Mouse (Mus musculus) embryonic facial prominence, embryonic 12.5 days (tissue): ENCODE results near the gene Arhgap24. TPM values are rescaled to one million over a fixed set of nuclear protein-coding genes. Genes with fewer than 3 reads are reported as not detected.

Source experiments
- ATAC-seq: fragments of 200-750 bp; cut with Nextera tagmentation; 2 replicates; pipeline ENCODE4 v1.8.0; 2017; ENCODE audit not compliant: insufficient number of reproducible peaks, insufficient read depth, low FRiP score, low TSS enrichment
- H3K27ac ChIP-seq: fragments of 300-500 bp; sonication (generic); 2 replicates; pipeline ENCODE4 v1.5.1; 2016; ENCODE audit warnings: mild to moderate bottlenecking
- H3K27me3 ChIP-seq: fragments of 300-500 bp; sonication (generic); 2 replicates; pipeline ENCODE4 v1.6.1; 2016; ENCODE audit warnings: mild to moderate bottlenecking, moderate library complexity
- H3K36me3 ChIP-seq: fragments of 300-500 bp; sonication (generic); 2 replicates; pipeline ENCODE4 v1.6.1; 2016; ENCODE audit warnings: mild to moderate bottlenecking
- H3K4me1 ChIP-seq: fragments of 300-500 bp; sonication (generic); 2 replicates; pipeline ENCODE4 v1.6.1; 2016
- H3K4me2 ChIP-seq: fragments of 300-500 bp; sonication (generic); replicated peaks from 2 replicates; pipeline ENCODE4 v1.6.1; 2016; ENCODE audit warnings: mild to moderate bottlenecking, moderate library complexity
- H3K4me3 ChIP-seq: fragments of 300-500 bp; sonication (generic); 2 replicates; pipeline ENCODE4 v1.5.1; 2016; ENCODE audit warnings: mild to moderate bottlenecking
- H3K9ac ChIP-seq: fragments of 300-500 bp; sonication (generic); 2 replicates; pipeline ENCODE4 v1.6.1; 2016; ENCODE audit warnings: mild to moderate bottlenecking, moderate library complexity
- H3K9me3 ChIP-seq: fragments of 300-500 bp; sonication (generic); 2 replicates; pipeline ENCODE4 v1.6.1; 2016; ENCODE audit warnings: mild to moderate bottlenecking, moderate library complexity
- WGBS: fragments of 180-500 bp; shearing (Covaris S2); methylation state at CpG from one replicate; pipeline ENCODE4 v1.1.7; 2016; 5-methylcytosine and 5-hydroxymethylcytosine counted together
- polyA plus RNA-seq: library from polyadenylated mRNA; unstranded; fragments of >200 nt; fragmentation: Nextera tagmentation; extraction: Ambion mirVana; gene quantifications from 2 replicates; pipeline ENCODE4 v1.2.1, GENCODE M21; 2016

Arhgap24 gene
- polyA plus RNA-seq, 1 experiment from 2014 or later = 22.4 TPM

GRCm38 (mm10) chr5:102462948-102463347, 18.2 kb upstream of the Arhgap24 start:
- Histone ChIP-seq H3K9me3 (no peaks in the 10 kb centered on the region), H3K27me3 (no peaks in the 10 kb centered on the region), H3K36me3 (no peaks in the 10 kb centered on the region), H3K4me2 (no peak overlapping the region), H3K4me3 (no peak overlapping the region), H3K9ac (no peak overlapping the region), H3K4me1 (0 out of 2 replicates have a peak, but pooled peaks cover 3% of the 10 kb centered on the region), H3K27ac (no peak overlapping the region)
- no peak for ATAC-seq
- WGBS = 82% methylated on average over 3 of the region's 3 CpGs

- WGBS = 79% methylated on average over 2 of the region's 2 CpGs
- ATAC-seq = no peak
- Histone ChIP-seq H3K4me2 (no peak overlapping the region), H3K9me3 (no peaks in the 10 kb centered on the region), H3K9ac (no peak overlapping the region), H3K36me3 (no peaks in the 10 kb centered on the region), H3K27me3 (no peaks in the 10 kb centered on the region), H3K4me3 (no peak overlapping the region), H3K4me1 (no peaks in the 10 kb centered on the region), H3K27ac (no peak overlapping the region)
Measured at GRCm38 (mm10) chr5:102465372-102465771, 15.8 kb upstream of the Arhgap24 start.

GRCm38 (mm10) chr5:102468292-102468691, 12.9 kb upstream of the Arhgap24 start:
- ATAC-seq = no peak
- Histone ChIP-seq H3K9ac (no peak overlapping the region), H3K4me3 (no peak overlapping the region), H3K9me3 (no peaks in the 10 kb centered on the region), H3K4me1 (no peaks in the 10 kb centered on the region), H3K27me3 (no peaks in the 10 kb centered on the region), H3K4me2 (no peak overlapping the region), H3K27ac (no peak overlapping the region), H3K36me3 (no peaks in the 10 kb centered on the region)
- WGBS = 79% methylated on average over 3 of the region's 3 CpGs

- H3K4me2 ChIP-seq = no peak overlapping the region
- no peaks in the 10 kb centered on the region for H3K9me3 ChIP-seq
- ATAC-seq = no peak
- no peak overlapping the region for H3K4me3 ChIP-seq
- H3K36me3 ChIP-seq = no peaks in the 10 kb centered on the region
- H3K27me3 ChIP-seq = no peaks in the 10 kb centered on the region
- H3K9ac ChIP-seq = no peak overlapping the region
- no peak overlapping the region for H3K27ac ChIP-seq
- WGBS = 82% methylated on average over 2 of the region's 2 CpGs
- no peaks in the 10 kb centered on the region for H3K4me1 ChIP-seq
Measured at GRCm38 (mm10) chr5:102470284-102470683, 10.9 kb upstream of the Arhgap24 start.

- H3K9ac ChIP-seq = no peak overlapping the region
- no peak overlapping the region for H3K4me3 ChIP-seq
- no peaks in the 10 kb centered on the region for H3K36me3 ChIP-seq
- H3K4me1 ChIP-seq = peaks cover 16% of the 10 kb centered on the region
- H3K27ac ChIP-seq = no peak overlapping the region
- no peak for ATAC-seq
- no peak overlapping the region for H3K4me2 ChIP-seq
- no peaks in the 10 kb centered on the region for H3K27me3 ChIP-seq
- no peaks in the 10 kb centered on the region for H3K9me3 ChIP-seq
- WGBS = 5% methylated on average over 2 of the region's 2 CpGs
Measured at GRCm38 (mm10) chr5:102478076-102478475, 3.1 kb upstream of the Arhgap24 start.

GRCm38 (mm10) chr5:102483285-102483975, 2.2 kb downstream of the Arhgap24 start:
- no peaks in the 10 kb centered on the region for H3K36me3 ChIP-seq
- peak overlapping the region; percentile 64 for H3K4me2 ChIP-seq
- no peaks in the 10 kb centered on the region for H3K9me3 ChIP-seq

GRCm38 (mm10) chr5:102491554-102491953, 10.4 kb downstream of the Arhgap24 start:
- H3K9me3 ChIP-seq = no peaks in the 10 kb centered on the region
- H3K27ac ChIP-seq = peak overlapping the region; percentile 58
- H3K4me2 ChIP-seq = no peak overlapping the region

More at GRCm38 (mm10) chr5:102483285-102483975, 2.2 kb downstream of the Arhgap24 start:
- peak overlapping the region; percentile 96; the same call in 1 of the 2 replicates for H3K27ac ChIP-seq
- peaks cover 30% of the 10 kb centered on the region for H3K4me1 ChIP-seq
- H3K4me3 ChIP-seq = peak overlapping the region; percentile 58
- H3K27me3 ChIP-seq = no peaks in the 10 kb centered on the region
- WGBS = 36% methylated on average over 10 of the region's 10 CpGs
- no peak for ATAC-seq
- H3K9ac ChIP-seq = no peak overlapping the region

GRCm38 (mm10) chr5:102492152-102492551, 11.0 kb downstream of the Arhgap24 start:
- no peak for ATAC-seq

More at GRCm38 (mm10) chr5:102491554-102491953, 10.4 kb downstream of the Arhgap24 start:
- no peak overlapping the region for H3K9ac ChIP-seq
- no peaks in the 10 kb centered on the region for H3K36me3 ChIP-seq
- H3K4me1 ChIP-seq = peaks cover 5% of the 10 kb centered on the region
- 59% methylated on average over 5 of the region's 5 CpGs for WGBS
- no peak overlapping the region for H3K4me3 ChIP-seq
- no peaks in the 10 kb centered on the region for H3K27me3 ChIP-seq
- ATAC-seq = no peak

GRCm38 (mm10) chr5:102494827-102495226, 13.6 kb downstream of the Arhgap24 start:
- H3K9me3 ChIP-seq = no peaks in the 10 kb centered on the region
- no peak overlapping the region for H3K9ac ChIP-seq
- ATAC-seq = no peak
- peaks cover 5% of the 10 kb centered on the region for H3K4me1 ChIP-seq
- no peak overlapping the region for H3K27ac ChIP-seq
- no peaks in the 10 kb centered on the region for H3K27me3 ChIP-seq
- H3K4me3 ChIP-seq = no peak overlapping the region
- no peak overlapping the region for H3K4me2 ChIP-seq
- WGBS = 46% methylated on average over 6 of the region's 6 CpGs
- H3K36me3 ChIP-seq = no peaks in the 10 kb centered on the region

More at GRCm38 (mm10) chr5:102492152-102492551, 11.0 kb downstream of the Arhgap24 start:
- 71% methylated on average over 9 of the region's 9 CpGs for WGBS
- no peak overlapping the region for H3K9ac ChIP-seq
- peaks cover 5% of the 10 kb centered on the region for H3K4me1 ChIP-seq
- no peaks in the 10 kb centered on the region for H3K36me3 ChIP-seq
- H3K27ac ChIP-seq = peak overlapping the region; percentile 58; the same call in 1 of the 2 replicates
- no peaks in the 10 kb centered on the region for H3K27me3 ChIP-seq
- H3K9me3 ChIP-seq = no peaks in the 10 kb centered on the region
- H3K4me3 ChIP-seq = no peak overlapping the region
- H3K4me2 ChIP-seq = no peak overlapping the region

GRCm38 (mm10) chr5:102497205-102497604, 16.0 kb downstream of the Arhgap24 start:
- H3K4me1 ChIP-seq = no peaks in the 10 kb centered on the region
- ATAC-seq = no peak
- no peaks in the 10 kb centered on the region for H3K36me3 ChIP-seq
- H3K4me3 ChIP-seq = no peak overlapping the region
- H3K27ac ChIP-seq = no peak overlapping the region
- WGBS = 62% methylated on average over 3 of the region's 3 CpGs
- H3K9ac ChIP-seq = no peak overlapping the region
- H3K4me2 ChIP-seq = no peak overlapping the region
- no peaks in the 10 kb centered on the region for H3K9me3 ChIP-seq
- no peaks in the 10 kb centered on the region for H3K27me3 ChIP-seq

- H3K27me3 ChIP-seq = no peaks in the 10 kb centered on the region
- H3K4me3 ChIP-seq = no peak overlapping the region
- H3K27ac ChIP-seq = no peak overlapping the region
- no peaks in the 10 kb centered on the region for H3K4me1 ChIP-seq
- no peaks in the 10 kb centered on the region for H3K9me3 ChIP-seq
- ATAC-seq = no peak
- no peak overlapping the region for H3K4me2 ChIP-seq
- 87% methylated on average over 5 of the region's 5 CpGs for WGBS
- no peak overlapping the region for H3K9ac ChIP-seq
- H3K36me3 ChIP-seq = no peaks in the 10 kb centered on the region
Measured at GRCm38 (mm10) chr5:102498747-102499146, 17.6 kb downstream of the Arhgap24 start.

- 89% methylated on average over 2 of the region's 2 CpGs for WGBS
- Histone ChIP-seq H3K27ac (no peak overlapping the region), H3K4me2 (no peak overlapping the region), H3K4me1 (no peaks in the 10 kb centered on the region), H3K36me3 (no peaks in the 10 kb centered on the region), H3K9ac (no peak overlapping the region), H3K27me3 (no peaks in the 10 kb centered on the region), H3K9me3 (no peaks in the 10 kb centered on the region), H3K4me3 (no peak overlapping the region)
- ATAC-seq = no peak
Measured at GRCm38 (mm10) chr5:102502333-102502732, 21.1 kb downstream of the Arhgap24 start.
